Mouse (Mus musculus) heart, embryonic 12.5 days (tissue): Measurements from ENCODE around the gene Hmgb1. TPM values are rescaled to one million over a fixed set of nuclear protein-coding genes. Genes with fewer than 3 reads are reported as not detected.
A peak's percentile ranks its signal among the peaks of the same experiment; 100 is the strongest.

Experiments used
- ATAC-seq: fragments of 200-750 bp; cut with Nextera tagmentation; 2 replicates; pipeline ENCODE4 v1.8.0; 2017; ENCODE audit warnings: moderate TSS enrichment, moderate library complexity; ENCODE audit not compliant: insufficient number of reproducible peaks, low FRiP score
- H3K27ac ChIP-seq: fragments of 300-500 bp; sonication (generic); 2 replicates; pipeline ENCODE4 v1.5.1; 2016; ENCODE audit warnings: mild to moderate bottlenecking, moderate library complexity; ENCODE audit not compliant: poor library complexity, severe bottlenecking
- H3K27me3 ChIP-seq: fragments of 300-500 bp; sonication (generic); replicated peaks from 2 replicates; pipeline ENCODE4 v1.6.1; 2016; ENCODE audit warnings: mild to moderate bottlenecking, moderate library complexity
- H3K36me3 ChIP-seq: fragments of 300-500 bp; sonication (generic); 2 replicates; pipeline ENCODE4 v1.6.1; 2016; ENCODE audit warnings: mild to moderate bottlenecking, moderate library complexity
- H3K4me1 ChIP-seq: fragments of 300-500 bp; sonication (generic); replicated peaks from 2 replicates; pipeline ENCODE4 v1.6.1; 2016; ENCODE audit warnings: mild to moderate bottlenecking
- H3K4me2 ChIP-seq: fragments of 300-500 bp; sonication (generic); 2 replicates; pipeline ENCODE4 v1.6.1; 2016; ENCODE audit warnings: mild to moderate bottlenecking, moderate library complexity
- H3K4me3 ChIP-seq: fragments of 300-500 bp; sonication (generic); 2 replicates; pipeline ENCODE4 v1.5.1; 2016; ENCODE audit warnings: mild to moderate bottlenecking
- H3K9ac ChIP-seq: fragments of 300-500 bp; sonication (generic); 2 replicates; pipeline ENCODE4 v1.6.1; 2016; ENCODE audit warnings: mild to moderate bottlenecking, moderate library complexity
- H3K9me3 ChIP-seq: fragments of 300-500 bp; sonication (generic); replicated peaks from 2 replicates; pipeline ENCODE4 v1.6.1; 2016; ENCODE audit warnings: mild to moderate bottlenecking, moderate library complexity
- WGBS: fragments of 180-500 bp; shearing (Covaris S2); methylation state at CpG from one replicate; pipeline ENCODE4 v1.1.7; 2016; 5-methylcytosine and 5-hydroxymethylcytosine counted together
- polyA plus RNA-seq: library from polyadenylated mRNA; unstranded; fragments of >200 nt; fragmentation: Nextera tagmentation; extraction: Ambion mirVana; gene quantifications from 2 replicates; pipeline ENCODE4 v1.2.1, GENCODE M21; 2016

Hmgb1 gene
- polyA plus RNA-seq, 1 experiment from 2014 or later: 801 TPM

DNA sequence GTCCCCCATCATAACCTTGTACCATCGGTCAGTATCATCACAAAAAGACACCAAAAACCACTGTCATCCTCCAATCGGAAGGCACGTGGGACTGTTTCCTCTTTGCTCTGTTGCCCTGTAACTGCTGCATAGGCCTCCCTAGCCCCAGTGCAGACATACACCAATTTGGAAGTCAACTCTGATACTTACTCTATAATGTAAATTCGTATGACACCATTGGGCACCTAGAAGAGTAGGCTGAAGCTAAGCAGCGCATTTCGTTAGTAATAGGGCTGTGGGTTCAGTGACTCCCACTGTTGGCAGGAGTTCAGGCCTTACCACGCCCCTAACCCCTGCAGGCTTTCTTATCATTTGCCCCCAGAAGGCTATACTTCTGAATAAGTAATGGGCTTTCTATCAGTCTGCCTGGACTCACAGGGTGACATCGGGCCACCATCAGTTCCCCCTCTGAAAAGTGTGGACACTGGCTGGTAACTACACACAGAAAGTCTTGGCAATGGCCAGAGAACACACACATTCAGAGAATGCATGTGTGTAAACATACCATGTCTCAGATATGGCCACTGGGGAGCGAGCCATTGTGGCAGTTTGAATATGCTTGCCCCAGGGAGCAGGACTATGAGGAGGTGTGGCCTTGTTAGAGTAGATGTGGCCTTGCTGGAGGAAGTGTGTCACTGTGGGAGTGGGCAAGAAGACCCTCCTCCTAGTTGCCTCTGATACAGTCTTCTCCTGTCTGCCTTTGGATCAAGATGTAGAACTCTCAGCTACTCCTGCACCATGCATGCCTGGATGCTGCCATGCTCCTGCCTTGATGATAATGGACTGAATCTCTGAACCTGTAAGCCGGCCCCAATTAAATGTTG is 97.7 kb downstream of the Hmgb1 start:
- Histone ChIP-seq H3K9ac (no peak overlapping the region), H3K36me3 (no peaks in the 10 kb centered on the region), H3K4me2 (no peak overlapping the region), H3K27ac (no peak overlapping the region), H3K27me3 (no peaks in the 10 kb centered on the region), H3K4me1 (no peaks in the 10 kb centered on the region), H3K9me3 (no peaks in the 10 kb centered on the region), H3K4me3 (no peak overlapping the region)
- no peak for ATAC-seq
- 75% methylated on average over 10 of the region's 10 CpGs for WGBS

DNA sequence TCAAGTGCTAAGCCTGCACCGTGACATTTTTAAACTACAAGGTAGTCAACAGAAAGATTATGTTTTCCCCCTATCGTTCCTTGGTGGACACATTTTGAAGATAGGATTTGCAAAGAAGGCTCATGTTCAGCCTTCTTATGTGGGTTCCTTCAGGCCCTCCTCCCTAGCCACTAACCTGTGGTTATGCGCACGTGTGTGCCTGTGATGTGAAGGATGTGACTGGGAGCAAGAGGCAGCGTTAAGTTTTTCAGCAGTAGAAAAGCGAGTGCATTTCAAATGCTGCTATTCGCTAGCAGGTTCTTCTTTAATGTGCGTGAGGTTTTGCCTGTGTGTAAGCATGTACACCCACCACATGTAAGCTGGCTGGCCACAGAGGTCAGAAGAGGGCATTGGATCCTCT is 103.8 kb downstream of the Hmgb1 start:
- H3K9ac ChIP-seq: no peak overlapping the region
- 88% methylated on average over 8 of the region's 8 CpGs for WGBS

DNA sequence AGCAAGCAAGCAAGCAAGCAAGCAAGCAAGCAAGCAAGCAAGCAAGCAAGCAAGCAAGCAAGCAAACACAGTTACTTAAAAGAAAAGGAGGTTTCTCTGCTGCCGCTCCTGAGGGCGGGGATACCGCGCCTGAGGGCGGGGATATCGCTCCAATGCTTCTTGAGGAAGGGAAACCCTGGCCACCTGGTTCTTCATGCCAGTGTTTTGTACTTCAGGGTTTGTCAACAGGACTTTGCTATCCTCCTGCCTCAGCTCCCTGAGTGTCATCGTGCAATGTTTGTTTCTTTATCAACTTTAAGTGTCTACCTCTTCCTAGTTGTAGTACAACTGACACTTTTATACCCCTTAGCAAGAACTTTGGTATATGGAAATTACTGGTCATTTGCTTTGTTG is 104.5 kb downstream of the Hmgb1 start:
- Histone ChIP-seq H3K9me3 (peaks cover 6% of the 10 kb centered on the region; the same call in 1 of the 2 replicates), H3K4me2 (peak overlapping the region; percentile 49), H3K4me1 (peaks cover 13% of the 10 kb centered on the region), H3K27ac (no peak overlapping the region), H3K36me3 (no peaks in the 10 kb centered on the region), H3K27me3 (no peaks in the 10 kb centered on the region), H3K4me3 (no peak overlapping the region), H3K9ac (no peak overlapping the region)
- 50% methylated on average over 7 of the region's 7 CpGs for WGBS
- no peak for ATAC-seq

More for the DNA sequence above, 103.8 kb downstream of the Hmgb1 start:
- no peak for ATAC-seq
- H3K36me3 ChIP-seq: no peaks in the 10 kb centered on the region
- H3K4me1 ChIP-seq: peaks cover 13% of the 10 kb centered on the region
- no peak overlapping the region for H3K4me3 ChIP-seq
- no peaks in the 10 kb centered on the region for H3K27me3 ChIP-seq
- H3K9me3 ChIP-seq: no peaks in the 10 kb centered on the region
- no peak overlapping the region for H3K27ac ChIP-seq
- no peak overlapping the region for H3K4me2 ChIP-seq

DNA sequence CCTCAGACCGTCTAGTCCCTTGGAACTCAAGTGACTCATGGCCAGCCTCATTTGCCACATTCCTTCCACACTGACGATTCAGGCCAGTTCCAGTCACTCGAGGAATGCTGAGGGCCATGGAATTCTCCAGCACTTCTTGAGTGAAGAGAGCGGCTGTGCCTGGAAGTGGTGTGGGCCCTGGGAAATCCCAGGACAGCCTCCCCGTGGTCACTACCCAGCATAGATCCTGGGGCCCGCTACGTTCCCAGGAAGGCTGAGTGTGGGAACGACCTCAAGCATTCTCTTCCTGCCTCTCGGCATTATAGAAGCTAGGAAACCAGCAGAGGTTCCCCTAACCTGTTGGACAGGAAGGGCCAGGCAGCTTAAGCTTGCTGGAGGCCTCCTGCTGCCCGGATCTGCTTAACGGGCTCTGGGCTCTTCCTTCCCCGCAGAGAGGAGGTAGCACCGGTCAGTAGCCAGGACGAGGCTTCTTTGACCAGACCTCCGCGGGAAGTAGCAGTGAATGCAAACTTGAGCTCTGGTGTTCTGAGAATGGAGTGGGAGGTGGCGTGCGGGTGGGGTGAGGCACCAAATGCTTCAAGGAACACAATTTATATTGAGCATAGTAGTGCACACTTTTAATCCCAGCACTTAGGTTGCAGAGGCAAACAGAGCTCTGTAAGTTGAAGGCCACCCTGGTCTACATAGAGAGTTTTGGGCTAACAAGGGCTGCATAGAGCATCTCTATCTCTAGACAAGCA is 105.1 kb downstream of the Hmgb1 start:
- 7% methylated on average over 18 of the region's 18 CpGs for WGBS
- H3K36me3 ChIP-seq: no peaks in the 10 kb centered on the region
- H3K4me3 ChIP-seq: no peak overlapping the region
- H3K9me3 ChIP-seq: peaks cover 6% of the 10 kb centered on the region; the same call in 1 of the 2 replicates
- no peak; the same call in 1 of the 2 replicates for ATAC-seq
- H3K27ac ChIP-seq: peak overlapping the region; percentile 57
- H3K4me1 ChIP-seq: peaks cover 13% of the 10 kb centered on the region
- no peaks in the 10 kb centered on the region for H3K27me3 ChIP-seq
- peak overlapping the region; percentile 49 for H3K4me2 ChIP-seq
- no peak overlapping the region for H3K9ac ChIP-seq

DNA sequence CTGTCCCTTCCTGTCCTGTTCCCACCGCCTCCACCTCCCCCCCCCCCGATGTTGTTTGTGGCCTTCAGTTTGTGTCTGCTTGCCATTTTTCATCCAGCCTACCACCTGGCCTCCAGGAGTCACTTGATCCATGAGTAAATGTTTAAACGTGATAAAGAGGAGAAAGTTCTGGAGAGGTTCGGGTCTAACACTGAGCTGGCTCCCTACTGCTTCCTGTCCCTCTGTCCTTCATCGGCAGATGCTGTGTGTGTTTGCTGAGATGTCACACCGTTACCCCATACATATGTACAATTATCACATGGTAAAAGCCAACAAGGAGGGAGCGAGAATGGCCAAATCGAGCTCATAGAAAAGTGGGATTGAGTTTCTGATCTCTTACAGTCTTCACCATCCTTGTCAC is 107.2 kb downstream of the Hmgb1 start:
- Histone ChIP-seq H3K27ac (no peak overlapping the region), H3K9me3 (peaks cover 6% of the 10 kb centered on the region; the same call in 1 of the 2 replicates), H3K9ac (no peak overlapping the region), H3K27me3 (no peaks in the 10 kb centered on the region), H3K36me3 (no peaks in the 10 kb centered on the region), H3K4me1 (peaks cover 13% of the 10 kb centered on the region), H3K4me3 (no peak overlapping the region), H3K4me2 (no peak overlapping the region)
- no peak for ATAC-seq
- WGBS: 80% methylated on average over 8 of the region's 8 CpGs

DNA sequence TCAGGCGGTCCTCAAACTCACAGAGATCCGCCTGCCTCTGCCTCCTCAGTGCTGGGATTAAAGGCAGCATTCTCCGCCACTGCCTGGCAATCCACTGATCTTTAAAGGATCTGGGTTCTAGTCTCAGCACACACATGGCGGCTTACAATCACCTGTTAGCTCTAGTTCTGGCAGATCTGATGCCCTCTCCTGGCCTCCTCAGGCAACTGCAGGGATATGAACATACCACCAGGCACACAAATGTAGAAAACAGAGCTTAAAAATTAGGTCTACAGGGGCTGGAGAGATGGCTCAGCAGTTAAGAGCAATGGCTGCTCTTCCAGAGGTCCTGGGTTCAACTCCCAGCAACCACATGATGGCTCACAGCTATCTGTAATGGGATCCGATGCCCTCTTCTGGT is 112.7 kb downstream of the Hmgb1 start:
- H3K4me1 ChIP-seq: peaks cover 9% of the 10 kb centered on the region
- no peak overlapping the region for H3K4me3 ChIP-seq
- no peak overlapping the region for H3K4me2 ChIP-seq
- 92% methylated on average over 5 of the region's 5 CpGs for WGBS
- H3K9me3 ChIP-seq: peaks cover 9% of the 10 kb centered on the region; the same call in 1 of the 2 replicates
- no peak overlapping the region for H3K27ac ChIP-seq
- no peaks in the 10 kb centered on the region for H3K27me3 ChIP-seq
- ATAC-seq: no peak
- H3K36me3 ChIP-seq: no peaks in the 10 kb centered on the region
- H3K9ac ChIP-seq: no peak overlapping the region

DNA sequence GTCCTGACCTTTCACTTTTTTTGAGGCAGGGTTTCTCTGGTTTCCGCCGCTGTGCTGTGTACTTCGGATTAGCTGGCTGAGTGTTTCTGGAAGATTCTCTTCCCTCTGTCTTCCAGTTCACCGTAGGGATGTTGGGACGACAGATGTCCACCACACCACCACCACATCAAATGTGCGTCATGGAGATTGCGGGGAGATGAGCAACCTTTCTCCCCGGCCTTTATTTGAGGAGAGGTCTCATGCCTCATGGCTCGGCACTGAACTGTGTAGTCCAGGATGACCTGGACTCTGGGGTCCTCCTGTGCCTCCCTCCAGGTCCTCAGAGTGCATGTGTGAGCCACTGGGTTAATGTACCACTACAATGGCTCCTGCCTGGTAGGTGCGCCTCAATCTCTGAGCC is 115.5 kb downstream of the Hmgb1 start:
- WGBS: 95% methylated on average over 10 of the region's 10 CpGs
- no peak for ATAC-seq
- Histone ChIP-seq H3K27ac (no peak overlapping the region), H3K4me2 (no peak overlapping the region), H3K36me3 (no peaks in the 10 kb centered on the region), H3K9ac (no peak overlapping the region), H3K9me3 (0 out of 2 replicates have a peak, but pooled peaks cover 3% of the 10 kb centered on the region), H3K4me3 (no peak overlapping the region), H3K4me1 (peaks cover 9% of the 10 kb centered on the region), H3K27me3 (no peaks in the 10 kb centered on the region)

DNA sequence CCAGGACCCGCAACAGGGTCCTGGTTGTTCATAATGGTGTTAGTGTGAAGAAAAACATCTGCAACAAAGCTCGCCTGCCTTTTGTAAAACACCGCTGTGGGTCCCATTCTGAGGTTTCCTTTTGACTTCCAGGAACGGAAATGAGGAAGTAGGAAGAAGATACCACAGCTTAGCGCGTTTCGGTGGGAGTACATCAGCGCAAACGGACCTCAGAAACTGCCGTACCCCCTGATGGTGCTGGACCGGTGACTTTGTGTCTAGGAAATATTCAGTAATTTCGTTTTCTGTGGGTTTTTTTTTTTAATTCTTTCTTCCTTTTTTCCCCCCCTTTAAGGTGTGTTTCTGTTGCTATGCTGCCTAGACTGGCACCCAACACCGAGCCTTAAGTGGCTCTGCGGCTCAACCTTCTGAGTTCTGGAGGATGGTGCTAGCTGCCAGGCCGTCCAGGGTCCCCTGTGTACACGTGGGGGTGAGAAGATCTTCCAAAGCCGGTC is 116.0 kb downstream of the Hmgb1 start:
- Histone ChIP-seq H3K36me3 (no peaks in the 10 kb centered on the region), H3K4me2 (peak overlapping the region; percentile 30; the same call in 1 of the 2 replicates), H3K9me3 (0 out of 2 replicates have a peak, but pooled peaks cover 3% of the 10 kb centered on the region), H3K27me3 (no peaks in the 10 kb centered on the region), H3K9ac (no peak overlapping the region), H3K4me1 (peaks cover 9% of the 10 kb centered on the region), H3K27ac (no peak overlapping the region), H3K4me3 (no peak overlapping the region)
- 78% methylated on average over 17 of the region's 17 CpGs for WGBS
- ATAC-seq: no peak

DNA sequence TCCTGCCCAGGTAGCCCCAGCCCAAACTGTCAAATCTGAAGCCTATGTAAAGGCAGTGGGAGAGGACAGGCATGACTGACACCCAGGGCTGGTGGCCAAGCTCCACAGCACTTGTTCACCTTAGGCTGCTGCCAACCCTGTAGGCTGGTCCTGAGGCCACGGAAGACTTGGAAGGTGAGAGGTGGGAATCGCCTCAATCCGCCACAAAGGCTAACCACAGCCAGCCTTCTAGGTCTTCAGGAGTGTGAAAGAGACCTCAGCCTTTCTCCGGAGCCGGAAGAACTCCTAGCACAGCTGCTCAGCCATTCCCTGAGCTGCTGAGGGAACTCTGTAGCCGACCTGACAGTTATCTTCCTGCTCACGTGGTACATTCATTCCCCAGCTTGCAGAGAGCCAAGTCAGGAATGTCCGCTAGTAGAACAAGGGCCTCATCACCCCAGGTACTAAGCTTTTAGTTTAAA is 116.8 kb downstream of the Hmgb1 start:
- Histone ChIP-seq H3K9me3 (0 out of 2 replicates have a peak, but pooled peaks cover 3% of the 10 kb centered on the region), H3K9ac (no peak overlapping the region), H3K4me3 (no peak overlapping the region), H3K4me1 (peaks cover 9% of the 10 kb centered on the region), H3K4me2 (peak overlapping the region; percentile 30), H3K27me3 (no peaks in the 10 kb centered on the region), H3K27ac (no peak overlapping the region), H3K36me3 (no peaks in the 10 kb centered on the region)
- ATAC-seq: no peak
- WGBS: 43% methylated on average over 8 of the region's 8 CpGs

DNA sequence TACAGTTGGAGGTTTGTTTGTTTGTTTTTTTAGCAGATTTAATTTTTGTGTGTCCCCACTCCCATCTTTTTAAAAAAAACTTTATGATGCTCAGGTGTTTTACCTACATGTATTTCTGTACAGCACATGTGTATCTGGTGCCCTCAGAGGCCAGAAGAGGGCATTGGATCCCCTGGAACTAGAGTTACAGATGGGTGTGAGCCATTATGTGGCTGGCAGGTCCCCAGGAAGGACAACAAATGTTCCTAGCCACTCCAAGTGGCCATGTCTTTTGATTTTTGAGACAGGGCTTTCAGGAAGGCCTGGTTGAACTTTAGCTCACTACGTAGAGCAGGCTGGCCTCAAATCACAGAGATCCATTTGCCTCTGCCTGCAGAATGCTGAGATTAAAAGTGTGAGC is 121.5 kb downstream of the Hmgb1 start:
- H3K9ac ChIP-seq: no peak overlapping the region
- H3K36me3 ChIP-seq: no peaks in the 10 kb centered on the region
- no peak overlapping the region for H3K4me2 ChIP-seq
- no peak overlapping the region for H3K27ac ChIP-seq
- WGBS: 91% methylated on average over 1 of the region's 1 CpGs
- no peaks in the 10 kb centered on the region for H3K9me3 ChIP-seq
- no peak for ATAC-seq
- H3K27me3 ChIP-seq: no peaks in the 10 kb centered on the region
- H3K4me3 ChIP-seq: no peak overlapping the region
- H3K4me1 ChIP-seq: peaks cover 5% of the 10 kb centered on the region
